Mouse (Mus musculus) activated CD4-positive, CD25-positive, alpha-beta regulatory T cell (primary cell): ENCODE results near the gene Osbp2. TPM values are rescaled to one million over a fixed set of nuclear protein-coding genes. Genes with fewer than 3 reads are reported as not detected.

ENCODE experiments used
- polyA plus RNA-seq, 2 experiments: library from polyadenylated mRNA; unstranded; fragments of 100-300 nt; shearing (Covaris generic); gene quantifications; one replicate each; pipeline ENCODE4 v1.2.1; 2017

The Osbp2 gene
- under 1 TPM; 0.19 to 0.39 TPM for polyA plus RNA-seq

GRCm38 (mm10) chr11:3863454-3864112, at the start of gene Osbp2:
Osbp2 (minus strand) TSS chr11:3863903.

GRCm38 (mm10) chr11:3894406-3895281, 30.9 kb upstream of the Osbp2 start, which contains the start of the genes 4921536K21Rik and Dusp18:
4921536K21Rik (minus strand) TSS chr11:3895098.
Dusp18 (plus strand) TSS chr11:3895240.

Other genes starting within 250 kb of the Osbp2 start
- 10 to 100 TPM; 18.3 to 19.7 TPM for gene Morc2a, start 214.7 kb downstream of the Osbp2 start, polyA plus RNA-seq
- not detected for gene 4921536K21Rik, start 31.2 kb upstream of the Osbp2 start, polyA plus RNA-seq
- gene Dusp18, start 31.3 kb upstream of the Osbp2 start, polyA plus RNA-seq = under 1 TPM in 1 of 2 experiments, not detected in 1; 0.23 TPM
- 1 to 10 TPM in 1 of 2 experiments, under 1 TPM in 1; 0.93 to 1.2 TPM for gene Slc35e4, start 50.8 kb upstream of the Osbp2 start, polyA plus RNA-seq
- 10 to 100 TPM; 13.6 to 34.9 TPM for gene Tcn2, start 68.3 kb upstream of the Osbp2 start, polyA plus RNA-seq
- gene Pes1, start 100.1 kb upstream of the Osbp2 start, polyA plus RNA-seq = 10 to 100 TPM; 65.1 to 85.9 TPM
- gene 4930556J24Rik, start 112.9 kb upstream of the Osbp2 start, polyA plus RNA-seq = under 1 TPM in 1 of 2 experiments, not detected in 1; 0.16 TPM
- gene Gal3st1, start 119.7 kb upstream of the Osbp2 start, polyA plus RNA-seq = under 1 TPM in 1 of 2 experiments, not detected in 1; 0.36 TPM
- gene Sec14l4, start 167.6 kb upstream of the Osbp2 start, polyA plus RNA-seq = under 1 TPM in 1 of 2 experiments, not detected in 1; 0.23 TPM
- gene Sec14l3, start 200.9 kb upstream of the Osbp2 start, polyA plus RNA-seq = not detected
- gene Mtfp1, start 231.5 kb upstream of the Osbp2 start, polyA plus RNA-seq = 1 to 10 TPM; 1.6 to 2.1 TPM